Mouse (Mus musculus): ENCODE results near the gene Tasp1.
"Not testable (repeated sequence)": the region's sequence is repeated elsewhere in the genome, so short reads cannot be mapped to it uniquely, and the experiment has no call there.

Gene Tasp1

GRCm38 (mm10) chr2:139891405-139892089 is 175.1 kb downstream of the Tasp1 start:
- no peak for DNase-seq (ENCODE audit: low read depth in 1 of 2, low spot score in 2 of 2)

GRCm38 (mm10) chr2:139884264-139884637 is 182.4 kb downstream of the Tasp1 start:
- DNase-seq (ENCODE audit: low read depth in 1 of 2, low spot score in 2 of 2): no peak

GRCm38 (mm10) chr2:139883581-139884263 is 182.9 kb downstream of the Tasp1 start:
- DNase-seq (ENCODE audit: low read depth in 1 of 2, low spot score in 2 of 2): no peak

DNA sequence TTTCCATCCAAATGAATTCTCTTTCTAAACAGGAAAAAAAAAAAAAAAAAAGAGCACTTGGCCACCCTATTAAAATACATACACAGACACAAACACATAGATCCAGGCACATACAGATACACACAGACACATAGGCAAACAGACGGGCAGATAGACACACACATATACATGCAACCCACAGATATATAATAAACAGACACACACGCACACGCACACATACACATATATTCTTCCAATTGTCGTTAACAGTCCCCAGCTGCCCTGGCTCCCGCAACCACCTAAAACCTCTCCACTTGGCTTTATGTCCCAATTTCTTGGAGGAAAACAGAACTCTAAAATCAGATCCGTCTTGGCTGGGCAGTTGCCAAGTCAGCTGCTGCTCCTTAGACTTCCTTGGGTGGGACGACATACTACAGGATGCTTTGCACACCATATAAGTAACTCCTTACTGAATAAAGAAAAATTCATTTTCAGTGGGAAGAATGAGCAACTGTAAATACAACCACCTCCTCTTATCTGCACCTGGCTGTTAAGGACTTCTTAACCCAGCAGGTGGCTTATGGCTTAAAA is 188.5 kb downstream of the Tasp1 start:
- DNase-seq (ENCODE audit: low read depth in 1 of 2, low spot score in 2 of 2): no peak

GRCm38 (mm10) chr2:139875876-139876275 is 190.7 kb downstream of the Tasp1 start:
- DNase-seq (ENCODE audit: low read depth in 1 of 2, low spot score in 2 of 2): no peak

DNA sequence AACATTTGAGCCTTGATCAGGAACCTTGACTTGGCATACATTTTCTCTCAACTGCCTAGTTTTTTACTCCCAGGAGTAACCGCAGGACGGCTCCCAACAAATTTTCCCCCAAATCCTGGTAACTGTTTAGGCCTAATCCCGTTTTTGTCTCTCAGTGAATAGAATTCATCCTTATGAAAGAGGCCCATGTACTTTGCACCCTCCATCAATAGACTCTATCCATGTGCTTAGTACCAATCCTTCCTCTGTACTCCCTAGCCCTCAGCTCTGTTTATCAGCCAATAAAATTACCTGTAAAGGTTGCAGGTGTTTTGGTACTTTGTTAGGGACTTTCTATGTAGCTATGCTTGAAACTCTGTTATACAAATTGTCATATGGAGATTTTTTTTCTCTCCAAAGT is 192.4 kb downstream of the Tasp1 start:
- DNase-seq (ENCODE audit: low read depth in 1 of 2, low spot score in 2 of 2): no peak

DNA sequence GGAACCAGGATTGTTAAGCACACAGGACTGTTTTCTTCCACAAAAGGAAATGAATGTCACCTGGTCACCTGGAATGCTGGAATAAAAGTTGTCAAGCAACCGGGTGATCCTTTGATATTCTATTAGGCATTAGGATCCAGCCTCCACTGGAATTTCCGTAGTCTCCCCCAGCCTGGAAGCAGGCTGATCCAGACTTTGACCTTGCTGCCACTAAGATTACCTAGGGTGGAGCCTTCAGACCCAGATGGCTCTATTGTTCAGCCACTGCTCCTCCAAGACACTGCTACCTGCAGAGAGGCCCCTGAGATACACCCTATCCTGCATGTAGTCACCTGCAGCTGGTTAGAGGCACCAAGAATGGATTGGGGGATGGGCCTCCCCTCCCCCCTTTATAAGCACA is 192.8 kb downstream of the Tasp1 start:
- no peak for DNase-seq (ENCODE audit: low read depth in 1 of 2, low spot score in 2 of 2)

DNA sequence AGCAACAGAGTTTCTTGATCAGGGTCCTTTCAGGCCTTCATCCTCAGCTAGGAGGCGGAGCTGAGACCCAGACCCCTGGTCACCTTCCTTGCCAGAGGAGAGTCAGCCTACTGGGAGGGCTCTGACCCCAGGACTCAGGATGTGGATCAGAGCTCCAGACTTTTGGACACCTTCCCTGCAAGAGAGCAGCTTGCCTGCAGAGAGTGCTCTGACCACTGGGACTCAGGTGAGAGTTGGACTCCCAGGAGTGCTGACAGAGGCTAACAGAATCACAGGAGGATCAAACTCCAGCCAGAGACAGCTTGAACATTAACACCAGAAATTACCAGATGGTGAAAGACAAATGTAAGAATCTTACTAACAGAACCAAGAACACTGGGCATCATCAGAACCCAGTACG is 197.5 kb downstream of the Tasp1 start:
- DNase-seq (ENCODE audit: low read depth in 1 of 2, low spot score in 2 of 2): not testable (repeated sequence)

DNA sequence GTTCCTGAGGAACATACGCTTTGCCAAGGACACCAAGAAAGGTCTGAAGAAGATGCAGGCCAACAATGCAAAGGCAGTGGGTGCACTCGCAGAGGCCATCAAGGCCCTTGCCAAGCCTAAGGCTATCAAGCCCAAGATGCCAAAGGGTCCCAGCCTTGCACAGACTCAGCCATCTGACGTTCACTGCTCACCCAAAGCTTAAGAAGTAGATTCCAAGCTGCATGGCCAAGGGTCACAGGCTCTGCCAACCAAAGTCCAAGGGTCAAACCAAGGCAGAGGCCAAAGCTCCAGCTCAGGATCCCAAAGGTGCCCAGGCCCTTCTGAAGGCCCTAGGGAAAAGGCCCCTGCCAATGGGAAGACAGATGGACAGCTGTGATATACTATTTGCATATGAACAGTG is 203.2 kb downstream of the Tasp1 start:
- DNase-seq (ENCODE audit: low read depth in 1 of 2, low spot score in 2 of 2): not testable (repeated sequence)

DNA sequence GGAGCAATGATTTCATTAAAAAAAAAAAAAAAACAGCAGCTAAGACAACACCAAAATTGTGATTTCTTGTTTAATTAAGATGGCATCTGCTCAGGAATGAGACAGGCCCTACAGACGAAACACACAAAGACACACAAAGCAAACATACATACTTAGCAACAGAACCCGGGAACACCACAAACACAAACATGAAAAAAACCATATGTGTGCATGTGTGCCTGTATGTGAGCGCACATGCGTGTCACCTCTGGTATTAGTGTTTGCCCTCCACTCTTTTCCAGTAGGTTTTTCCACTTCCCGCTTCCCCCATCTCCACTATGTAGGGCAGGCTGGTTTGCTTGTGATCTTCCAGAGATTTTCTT is 206.5 kb downstream of the Tasp1 start:
- DNase-seq (ENCODE audit: low read depth in 1 of 2, low spot score in 2 of 2): no peak

GRCm38 (mm10) chr2:139859424-139860132 is 207.0 kb downstream of the Tasp1 start:
- no peak for DNase-seq (ENCODE audit: low read depth in 1 of 2, low spot score in 2 of 2)

GRCm38 (mm10) chr2:139849621-139850020 is 217.0 kb downstream of the Tasp1 start:
- no peak for DNase-seq (ENCODE audit: low read depth in 1 of 2, low spot score in 2 of 2)

GRCm38 (mm10) chr2:139841359-139841758 is 225.2 kb downstream of the Tasp1 start:
- DNase-seq (ENCODE audit: low read depth in 1 of 2, low spot score in 2 of 2): no peak

GRCm38 (mm10) chr2:139840941-139841340 is 225.7 kb downstream of the Tasp1 start:
- DNase-seq (ENCODE audit: low read depth in 1 of 2, low spot score in 2 of 2): no peak

- DNase-seq (ENCODE audit: low read depth in 1 of 2, low spot score in 2 of 2): no peak
Measured at GRCm38 (mm10) chr2:139821589-139822378, 244.8 kb downstream of the Tasp1 start.

DNA sequence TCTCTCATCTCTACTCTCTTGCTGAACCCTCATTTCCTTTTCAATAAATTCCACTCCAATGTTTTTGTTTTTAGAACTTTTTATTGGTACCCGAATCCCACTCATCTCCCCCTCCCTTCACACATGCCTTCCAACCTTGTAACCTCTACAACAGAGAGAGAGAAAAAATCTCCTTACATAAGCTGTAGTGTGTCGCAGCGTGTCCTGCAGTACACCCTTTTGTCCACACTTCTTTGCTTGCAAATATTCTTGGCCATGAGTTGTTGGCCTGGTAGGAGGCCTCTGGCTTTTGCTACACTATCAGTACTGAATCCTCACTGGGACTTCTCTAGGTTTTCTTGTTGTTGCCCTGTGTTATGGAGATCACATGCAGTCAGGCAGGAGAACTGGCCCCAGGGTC is 249.3 kb downstream of the Tasp1 start:
- no peak for DNase-seq (ENCODE audit: low read depth in 1 of 2, low spot score in 2 of 2)

- DNase-seq (ENCODE audit: low read depth in 1 of 2, low spot score in 2 of 2): no peak
Measured at GRCm38 (mm10) chr2:139807887-139808286, 258.7 kb downstream of the Tasp1 start.

DNA sequence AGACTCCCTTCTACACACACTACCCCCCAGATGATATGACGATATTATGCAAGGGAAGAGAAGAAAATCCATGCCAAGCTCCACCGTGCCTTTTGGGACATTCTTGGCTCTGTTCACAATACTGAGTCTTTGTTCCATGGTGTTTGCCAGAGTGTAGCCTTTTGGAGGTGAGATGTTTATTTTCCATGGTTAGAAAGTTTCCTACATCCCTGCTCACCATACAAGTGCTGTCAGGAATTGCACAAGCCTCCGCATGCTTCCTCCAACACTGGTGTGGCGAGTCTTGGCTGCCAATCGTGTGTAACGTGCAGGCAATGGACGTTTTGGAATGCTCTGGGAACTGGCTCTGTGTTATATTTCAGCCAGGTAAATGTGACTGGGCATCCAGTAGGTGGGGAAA is 262.6 kb downstream of the Tasp1 start:
- no peak for DNase-seq (ENCODE audit: low read depth in 1 of 2, low spot score in 2 of 2)

GRCm38 (mm10) chr2:139792345-139793120 is 274.1 kb downstream of the Tasp1 start:
- no peak for DNase-seq (ENCODE audit: low read depth in 1 of 2, low spot score in 2 of 2)

- DNase-seq (ENCODE audit: low read depth in 1 of 2, low spot score in 2 of 2): no peak
Measured at GRCm38 (mm10) chr2:139788658-139789057, 277.9 kb downstream of the Tasp1 start.

Data from monocyte, adult 2 months (primary cell).